Mouse (Mus musculus): ENCODE measurements around the gene Cdh8.
"Not testable (repeated sequence)": the region's sequence is repeated elsewhere in the genome, so short reads cannot be mapped to it uniquely, and the experiment has no call there.

The Cdh8 gene

GRCm38 (mm10) chr8:99304184-99304583 lies 112.1 kb downstream of the Cdh8 start:
- POLR2A ChIA-PET: no interaction called here
- CTCF ChIA-PET: no interaction called here

- CTCF ChIA-PET: no interaction called here
- POLR2A ChIA-PET: no interaction called here
These were observed 126.1 kb downstream of the Cdh8 start for GRCm38 (mm10) chr8:99290201-99290600.

GRCm38 (mm10) chr8:99285103-99285502 lies 131.2 kb downstream of the Cdh8 start:
- POLR2A ChIA-PET: no interaction called here

GRCm38 (mm10) chr8:99280375-99280774 lies 135.9 kb downstream of the Cdh8 start:
- ChIA-PET CTCF (no interaction called here), POLR2A (no interaction called here)

More at GRCm38 (mm10) chr8:99285103-99285502, 131.2 kb downstream of the Cdh8 start:
- CTCF ChIA-PET: no interaction called here

- ChIA-PET POLR2A (no interaction called here), CTCF (no interaction called here)
These were observed 149.1 kb downstream of the Cdh8 start for GRCm38 (mm10) chr8:99267133-99267532.

- CTCF ChIA-PET: no interaction called here
- POLR2A ChIA-PET: no interaction called here
These were observed 181.9 kb downstream of the Cdh8 start for GRCm38 (mm10) chr8:99234372-99234771.

- ChIA-PET CTCF (no interaction called here), POLR2A (no interaction called here)
These were observed 192.6 kb downstream of the Cdh8 start for GRCm38 (mm10) chr8:99223697-99224096.

GRCm38 (mm10) chr8:99205194-99205593 lies 211.1 kb downstream of the Cdh8 start:
- CTCF ChIA-PET: no interaction called here
- POLR2A ChIA-PET: no interaction called here

- CTCF ChIA-PET: no interaction called here
- POLR2A ChIA-PET: no interaction called here
These were observed 225.6 kb downstream of the Cdh8 start for GRCm38 (mm10) chr8:99190643-99191042.

- ChIA-PET POLR2A (interaction anchor here in 1 of 4 experiments (1.1 kb wide), 1 partner anchor 9 kb away, joined by 3 read pairs; no protein-coding TSS in a partner anchor), CTCF (no interaction called here)
These were observed 229.4 kb downstream of the Cdh8 start for GRCm38 (mm10) chr8:99186879-99187278.

GRCm38 (mm10) chr8:99184186-99184585 lies 232.1 kb downstream of the Cdh8 start:
- POLR2A ChIA-PET: no interaction called here
- CTCF ChIA-PET: no interaction called here

GRCm38 (mm10) chr8:99166966-99167365 lies 249.3 kb downstream of the Cdh8 start:
- POLR2A ChIA-PET: interaction anchor here in 1 of 4 experiments (0.6 kb wide), 1 partner anchor 222 kb away, joined by 4 read pairs; no protein-coding TSS in a partner anchor

GRCm38 (mm10) chr8:99161633-99162032 lies 254.6 kb downstream of the Cdh8 start:
- ChIA-PET CTCF (no interaction called here), POLR2A (interaction anchor here in 1 of 4 experiments (0.6 kb wide), 1 partner anchor 285 kb away, joined by 3 read pairs; no protein-coding TSS in a partner anchor)

More at GRCm38 (mm10) chr8:99166966-99167365, 249.3 kb downstream of the Cdh8 start:
- CTCF ChIA-PET: no interaction called here

- ChIA-PET POLR2A (interaction anchor here in 1 of 4 experiments (0.6 kb wide), 1 partner anchor 209 kb away, joined by 3 read pairs; no protein-coding TSS in a partner anchor), CTCF (no interaction called here)
These were observed 270.8 kb downstream of the Cdh8 start for GRCm38 (mm10) chr8:99145436-99145835.

GRCm38 (mm10) chr8:99144761-99145160 lies 271.5 kb downstream of the Cdh8 start:
- POLR2A ChIA-PET: interaction anchor here in 1 of 4 experiments (0.7 kb wide), 1 partner anchor 238 kb away, joined by 3 read pairs; no protein-coding TSS in a partner anchor

GRCm38 (mm10) chr8:99098453-99098852 lies 317.8 kb downstream of the Cdh8 start:
- ChIA-PET CTCF (no interaction called here), POLR2A (interaction anchor here in 1 of 4 experiments (0.7 kb wide), 1 partner anchor 452 kb away, joined by 3 read pairs; no protein-coding TSS in a partner anchor)

More at GRCm38 (mm10) chr8:99144761-99145160, 271.5 kb downstream of the Cdh8 start:
- CTCF ChIA-PET: not testable (repeated sequence)

- CTCF ChIA-PET: no interaction called here
- POLR2A ChIA-PET: no interaction called here
These were observed 364.9 kb downstream of the Cdh8 start for GRCm38 (mm10) chr8:99051344-99051743.

GRCm38 (mm10) chr8:99048664-99049363 lies 367.5 kb downstream of the Cdh8 start:
- ChIA-PET CTCF (no interaction called here), POLR2A (no interaction called here)

- CTCF ChIA-PET: no interaction called here
- POLR2A ChIA-PET: no interaction called here
These were observed 375.8 kb downstream of the Cdh8 start for GRCm38 (mm10) chr8:99040423-99040822.

- ChIA-PET CTCF (no interaction called here), POLR2A (interaction anchor here in 1 of 4 experiments (0.6 kb wide), 1 partner anchor 1791 kb away, joined by 4 read pairs; no protein-coding TSS in a partner anchor)
These were observed 385.2 kb downstream of the Cdh8 start for GRCm38 (mm10) chr8:99031060-99031459.

Measured in embryonic stem cell, embryonic (primary cell).